Mouse (Mus musculus) lung, postnatal 4 days (tissue): ENCODE measurements around the gene Camta2.

Source experiments
- DNase-seq, 2 experiments: peaks; one replicate each; pipeline ENCODE4 v3.0.0; 2021

Camta2 gene

DNA sequence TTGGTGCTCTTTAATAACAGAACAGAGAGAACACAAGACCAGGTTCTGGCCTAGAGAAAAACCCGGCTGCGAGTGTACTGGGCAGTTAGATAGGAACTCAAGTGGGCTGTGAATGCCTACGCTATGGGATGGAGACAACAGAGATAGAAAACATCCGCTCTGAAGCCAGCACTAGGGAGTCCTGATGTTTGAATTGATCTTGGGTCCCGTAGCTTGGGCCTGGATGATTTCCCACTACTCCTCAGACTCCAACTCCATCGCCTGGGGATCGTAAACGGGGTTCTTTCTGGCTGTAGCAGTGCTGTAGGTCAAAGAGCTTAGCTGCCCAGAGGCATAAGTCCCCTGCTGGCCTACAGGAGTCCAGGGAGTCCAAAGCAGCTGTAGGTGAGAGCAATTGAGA, 467 bp upstream of the Camta2 start:
- no peak for DNase-seq

DNA sequence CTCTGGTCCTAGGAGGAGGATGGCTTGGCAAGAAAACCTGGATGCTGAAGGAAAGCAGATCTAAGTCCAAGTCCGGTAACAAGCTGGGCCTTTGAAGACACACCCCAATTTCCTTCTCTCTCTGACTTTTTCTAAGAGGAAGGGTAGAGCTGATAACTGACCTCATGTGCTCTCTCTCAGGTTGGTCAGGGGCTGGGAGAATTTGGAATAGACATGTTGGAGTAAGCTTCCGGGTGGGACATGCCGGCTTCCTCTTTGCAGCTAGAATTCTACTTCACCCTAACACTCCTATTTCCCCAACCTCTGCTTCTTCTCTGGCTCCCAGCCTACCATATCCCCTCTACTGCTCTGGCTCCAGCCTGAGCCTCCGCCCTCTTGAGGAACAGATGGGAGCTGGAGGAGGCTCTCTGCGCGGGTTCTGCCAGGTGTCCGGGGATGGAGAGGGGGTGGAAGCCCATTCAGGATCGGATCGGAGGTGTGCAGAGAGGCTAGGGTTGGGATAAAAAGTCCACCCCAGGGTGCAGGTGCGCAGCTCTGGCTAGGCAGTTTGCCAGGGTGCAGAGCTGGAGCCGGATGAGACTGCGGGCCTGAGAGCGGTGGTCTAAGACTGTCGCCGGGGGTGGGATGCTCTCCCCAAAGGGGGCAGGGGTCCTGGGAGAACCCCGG, 871 bp downstream of the Camta2 start:
- DNase-seq: peak; percentile 44

DNA sequence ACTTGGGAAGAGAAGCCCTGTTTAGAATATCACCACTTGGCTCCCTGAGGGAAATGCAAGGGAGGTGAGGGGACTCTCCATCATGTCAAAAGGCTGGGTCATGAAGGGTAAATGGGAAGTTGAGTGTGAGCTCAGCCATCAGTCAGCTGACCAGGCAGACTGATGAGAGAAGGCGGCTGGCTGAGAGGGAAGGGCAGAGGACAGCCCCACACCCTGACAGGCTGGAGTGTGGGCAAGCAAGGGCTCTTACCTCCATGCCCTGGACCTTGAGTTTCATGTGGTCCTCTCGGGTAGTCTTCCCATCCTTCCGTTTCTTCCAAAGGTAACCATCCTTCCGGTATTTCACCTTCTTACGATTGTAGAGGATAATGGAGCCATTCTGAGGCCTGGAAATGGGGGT, 4.3 kb downstream of the Camta2 start:
- no peak for DNase-seq

DNA sequence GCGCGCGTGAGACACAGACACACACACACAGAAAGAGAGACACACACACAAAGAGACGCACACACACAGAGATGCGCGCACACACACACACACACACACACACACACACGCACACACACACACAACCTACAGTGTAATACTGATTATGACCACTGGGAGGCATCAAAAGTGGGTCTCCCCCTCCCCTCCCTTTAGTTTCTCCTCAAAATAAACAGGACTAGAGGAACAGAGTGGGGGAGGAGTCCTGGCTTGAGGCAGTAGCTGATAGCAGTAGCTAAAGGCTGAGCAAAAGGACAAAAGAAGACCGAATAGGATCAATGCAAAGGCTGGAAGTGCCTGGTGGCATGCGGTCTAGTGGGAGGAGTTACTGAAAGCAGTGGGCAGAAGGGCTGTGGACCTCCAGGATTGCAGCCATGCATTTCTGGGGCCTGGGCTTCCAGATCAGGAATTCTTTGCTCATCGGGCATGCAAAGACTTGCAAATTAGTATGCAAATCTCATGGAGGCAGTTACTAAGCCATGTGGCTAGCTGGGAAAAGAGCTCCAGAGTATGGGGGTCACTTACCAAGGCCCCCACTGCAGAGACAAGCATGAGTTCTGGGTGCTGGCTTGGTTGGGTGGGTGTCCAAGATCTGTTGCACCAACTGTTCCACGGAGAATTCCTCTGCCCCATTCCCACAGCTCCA, 5.9 kb downstream of the Camta2 start:
- DNase-seq: peak in 1 of 2 experiments; percentile 63

DNA sequence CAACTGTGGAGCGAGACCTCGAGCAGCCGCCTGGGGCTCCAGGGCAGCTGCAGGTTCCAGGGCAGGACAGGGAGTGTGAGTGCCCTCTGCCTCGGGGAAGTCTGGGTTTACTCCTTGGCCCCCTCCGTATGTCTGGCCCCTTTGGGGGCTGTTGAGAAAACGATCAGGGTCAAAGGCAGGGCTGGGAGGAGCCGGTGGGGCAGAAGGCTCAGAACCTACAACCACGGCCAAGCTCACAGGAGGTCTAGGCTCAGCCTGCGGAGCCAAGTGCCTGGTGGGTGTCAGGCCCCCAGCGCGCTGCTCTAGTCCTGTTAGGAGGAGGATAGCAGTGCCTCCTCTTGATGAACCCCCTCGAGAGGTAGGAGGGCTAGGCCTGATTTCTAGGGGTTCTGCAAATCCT, 6.7 kb downstream of the Camta2 start:
- DNase-seq: no peak

DNA sequence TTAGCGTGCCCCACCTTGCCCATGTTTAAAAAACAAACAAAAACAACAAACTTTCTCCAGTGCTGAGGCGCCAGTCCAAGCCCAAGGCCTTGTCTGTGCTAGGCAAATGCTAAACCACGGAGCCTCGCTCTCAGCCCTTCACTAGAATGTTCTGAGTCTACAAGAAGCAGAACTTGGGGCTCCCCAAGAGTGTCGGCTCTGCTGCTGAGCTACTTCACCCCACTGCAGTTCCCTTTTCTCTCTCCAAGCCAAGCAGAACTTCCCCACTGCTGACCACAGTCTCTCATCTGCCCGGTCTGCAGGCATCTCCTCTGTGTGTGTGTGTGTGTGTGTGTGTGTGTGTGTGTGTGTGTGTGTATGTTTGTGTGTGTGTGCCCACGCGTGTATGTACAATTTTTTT, 8.0 kb downstream of the Camta2 start:
- peak; percentile 58 to 62 for DNase-seq

DNA sequence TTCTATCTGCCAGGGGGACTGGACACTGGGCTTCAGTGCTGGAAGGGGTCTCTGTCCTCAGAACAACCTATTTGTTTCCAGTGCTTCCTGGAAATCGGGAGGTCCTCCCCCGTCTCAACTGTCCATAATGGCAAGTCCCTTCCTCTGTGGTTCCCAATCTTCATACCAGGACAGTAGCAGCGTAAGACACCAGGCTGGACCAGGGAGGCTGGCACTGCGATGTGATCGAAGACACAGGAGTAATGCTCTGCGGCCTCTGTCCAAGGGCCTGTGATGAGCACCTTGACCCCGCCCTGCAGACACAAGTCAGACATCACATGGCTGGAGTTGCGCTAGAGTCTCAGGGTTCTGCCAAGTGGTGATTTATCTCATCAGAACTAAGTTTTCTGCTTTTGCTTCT, 8.5 kb downstream of the Camta2 start:
- no peak for DNase-seq

DNA sequence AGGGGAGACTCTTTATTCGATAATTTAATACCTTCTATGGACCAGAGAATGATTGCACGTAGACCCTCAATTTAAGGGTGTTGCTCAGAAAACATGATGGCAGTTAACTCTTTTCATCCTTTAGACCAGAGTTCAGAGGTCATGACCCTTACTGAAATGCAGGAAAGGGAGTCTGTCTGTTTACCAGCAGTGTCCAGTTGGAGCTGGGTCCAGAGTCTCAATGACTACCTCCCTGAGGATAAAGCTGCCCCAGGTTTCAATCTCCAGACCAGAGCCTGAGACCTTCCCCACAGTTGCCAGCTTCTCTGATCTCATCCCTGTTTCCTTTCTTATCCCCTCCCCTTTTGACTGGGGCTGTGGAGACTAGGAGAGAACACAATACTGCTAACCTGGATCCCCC, 9.3 kb downstream of the Camta2 start:
- DNase-seq: no peak

DNA sequence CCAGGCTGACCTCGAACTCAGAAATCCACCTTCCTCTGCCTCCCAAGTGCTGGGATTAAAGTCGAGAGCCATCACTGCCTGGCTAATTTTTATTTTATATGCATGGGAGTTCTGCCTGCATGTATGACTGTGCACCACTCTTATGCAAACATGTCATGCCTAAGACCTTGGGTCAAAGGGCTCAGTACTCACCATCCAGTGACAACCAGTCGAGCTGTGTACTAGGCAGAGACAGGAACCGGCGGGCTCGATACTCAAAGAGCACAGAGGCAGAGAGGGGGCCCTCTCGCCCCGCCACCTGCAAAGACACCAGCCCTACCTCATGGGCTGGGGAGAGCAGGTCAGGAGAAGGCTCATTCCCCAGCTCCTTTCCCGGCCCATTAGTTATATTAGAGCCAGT, 9.8 kb downstream of the Camta2 start:
- DNase-seq: no peak

DNA sequence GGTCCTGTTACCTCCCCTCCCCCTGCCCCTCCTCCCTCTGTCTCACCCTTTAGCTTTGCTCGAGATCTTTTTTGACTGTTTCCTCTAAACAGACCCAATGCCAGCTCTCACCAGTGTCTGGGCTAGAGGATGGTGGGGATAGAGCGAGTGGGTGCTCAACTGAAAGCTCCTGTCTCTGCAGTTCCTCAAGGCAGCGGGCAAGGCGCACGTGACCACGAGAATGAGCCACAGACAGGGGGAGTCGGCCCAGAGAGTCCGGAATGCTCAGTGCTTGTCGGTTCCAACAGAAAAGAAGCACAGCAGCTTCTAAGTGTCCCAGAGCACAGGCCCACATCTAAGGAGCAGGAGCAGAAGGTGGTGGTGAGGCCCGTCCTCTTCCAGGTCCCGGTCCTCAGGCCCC, 13.4 kb downstream of the Camta2 start:
- DNase-seq: no peak

DNA sequence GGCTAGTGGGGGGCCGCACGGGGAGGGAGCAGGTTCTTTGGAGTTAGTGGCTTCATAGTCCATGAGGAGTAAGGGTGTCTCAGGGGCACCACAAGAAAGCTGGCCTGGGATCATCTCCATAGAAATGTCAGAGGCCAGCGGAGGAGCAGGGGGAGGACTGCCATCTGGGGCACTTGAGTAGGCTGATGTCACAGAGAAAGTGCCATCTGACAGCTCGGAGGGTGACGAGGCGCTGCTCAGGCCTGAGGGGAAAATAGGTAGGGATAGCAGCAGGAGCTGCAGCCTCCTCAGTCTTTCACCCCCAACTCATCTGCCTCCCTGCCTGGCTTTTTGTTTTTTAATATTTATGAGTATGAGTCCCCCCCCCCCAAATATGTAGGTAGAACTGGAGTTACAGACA, 13.9 kb downstream of the Camta2 start:
- no peak for DNase-seq

DNA sequence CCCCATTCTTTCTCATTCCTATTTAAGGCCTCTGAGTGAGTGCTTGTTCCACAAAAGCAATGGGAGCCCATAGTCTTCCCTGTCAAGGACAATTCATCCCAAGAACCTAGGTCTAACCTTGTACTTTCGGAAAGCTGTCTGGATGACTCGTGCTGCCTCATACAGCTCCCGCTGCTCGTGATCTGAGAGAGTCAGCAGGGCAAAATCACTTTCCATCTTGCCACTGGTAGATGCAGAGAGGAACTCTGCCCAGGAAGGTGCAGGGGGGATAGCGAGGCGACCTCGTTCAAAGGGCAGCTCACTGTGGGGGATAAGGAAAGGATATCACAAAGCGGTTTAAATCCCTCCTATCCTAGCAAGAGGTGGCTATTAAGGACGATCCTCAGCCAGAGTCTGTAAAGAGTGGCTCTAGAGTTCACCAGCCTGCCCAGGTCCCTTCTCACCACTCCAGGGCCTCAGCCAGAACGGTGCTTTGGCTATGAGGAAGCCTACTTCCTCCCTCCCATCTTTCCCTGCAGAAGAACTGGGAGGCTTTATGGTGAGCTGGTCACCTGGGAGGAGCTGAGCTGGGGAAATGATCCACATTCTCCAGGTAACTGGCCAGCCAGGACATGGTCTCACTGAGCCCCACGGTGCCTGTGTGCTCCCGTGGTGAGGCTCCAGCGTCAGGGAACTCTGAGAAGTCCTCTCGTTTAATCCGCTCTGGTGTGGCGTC, 16.4 kb downstream of the Camta2 start:
- no peak for DNase-seq

DNA sequence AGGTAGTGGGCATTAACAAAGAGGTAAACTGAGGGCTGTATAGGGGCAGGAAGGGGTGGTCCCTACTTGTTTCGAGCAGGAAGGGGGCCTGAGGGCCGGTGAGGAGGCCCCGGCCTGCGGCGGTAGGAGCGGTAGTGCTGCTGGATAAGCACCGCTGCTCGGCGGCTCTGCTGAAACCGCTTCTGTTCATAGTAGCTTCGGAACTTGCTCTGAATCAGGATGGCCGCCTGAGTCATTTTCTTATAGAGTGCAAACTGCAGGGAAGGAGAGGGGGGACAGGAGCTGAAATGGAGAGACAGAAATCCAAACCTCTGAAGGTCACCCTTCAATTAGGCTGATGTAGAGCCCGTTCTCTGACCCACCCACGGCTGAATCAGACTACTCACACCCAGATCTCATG, 17.4 kb downstream of the Camta2 start:
- peak in 1 of 2 experiments; percentile 27 for DNase-seq

DNA sequence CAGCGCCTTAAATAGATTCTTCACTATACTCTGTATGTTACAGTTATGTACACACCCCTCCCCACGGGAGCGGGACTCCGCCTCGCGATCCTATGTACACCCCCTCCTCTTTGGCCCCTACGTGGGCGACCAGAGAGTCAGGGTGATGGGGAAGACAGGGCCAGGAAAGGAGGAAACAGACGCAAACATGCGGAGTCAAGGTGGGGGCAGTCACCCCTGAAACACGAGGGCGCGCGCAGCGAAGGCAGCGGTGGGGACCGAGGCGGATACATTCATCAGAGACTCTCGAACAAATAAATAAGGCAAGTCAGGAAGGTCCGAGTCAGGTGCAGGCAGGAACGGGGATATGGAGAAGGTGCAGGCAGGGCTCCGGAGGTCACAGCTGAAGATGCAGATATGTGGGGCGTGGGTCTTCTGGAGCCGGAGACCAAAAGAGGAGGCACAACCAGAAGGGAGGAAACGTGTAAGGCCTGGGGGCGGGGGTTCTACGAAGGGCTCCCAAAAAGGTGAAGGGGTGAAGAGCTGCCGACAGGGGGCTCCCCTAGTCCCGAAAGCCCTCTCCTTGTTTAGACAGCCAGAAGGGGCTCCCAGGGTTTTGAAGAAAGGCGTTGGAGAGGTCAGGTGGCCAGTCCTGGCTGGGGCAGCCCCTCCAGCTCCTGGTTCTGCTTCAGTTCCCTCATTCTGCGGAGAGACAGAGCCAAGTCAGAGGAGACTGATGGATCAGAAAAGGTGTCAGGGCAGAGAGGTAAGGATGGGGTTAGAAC, 18.1 kb downstream of the Camta2 start:
- DNase-seq: peak; percentile 85 to 87

DNA sequence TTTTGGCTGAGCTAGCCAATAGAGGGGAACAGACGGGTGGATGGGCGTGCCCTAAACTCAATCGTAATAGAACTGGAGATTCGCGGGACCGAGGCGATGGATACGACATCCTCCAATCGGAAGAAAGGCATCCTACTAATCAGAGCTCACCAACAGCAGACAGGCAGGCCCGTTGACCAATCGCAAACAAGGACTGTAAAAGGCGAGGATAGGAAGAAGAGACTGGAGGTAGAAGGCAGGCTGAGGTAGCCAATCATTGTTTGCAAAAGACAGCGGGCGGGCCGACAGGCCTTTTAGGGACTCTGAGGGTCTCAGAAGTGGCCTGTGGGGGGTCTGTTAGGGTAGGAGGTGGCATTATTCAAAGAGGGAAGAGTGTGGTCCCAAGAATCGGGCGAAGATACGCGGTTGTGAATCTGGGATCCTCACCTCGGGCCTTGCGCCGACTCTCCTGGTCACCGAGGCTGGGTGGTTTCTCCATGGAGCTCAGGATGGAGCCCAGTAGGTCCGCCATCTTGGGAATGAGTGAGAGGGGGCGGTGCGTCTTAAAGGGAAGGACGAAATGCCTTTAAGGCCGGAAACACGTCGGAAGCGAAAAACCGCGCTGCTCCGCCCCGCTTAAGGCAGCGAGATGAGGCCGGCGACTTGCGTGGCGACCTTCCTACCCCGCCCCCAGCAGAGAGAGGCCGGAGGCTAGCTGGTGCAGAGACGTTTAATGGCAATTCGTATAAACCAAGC, 19.0 kb downstream of the Camta2 start, which contains the start of gene Spag7:
Spag7 (minus strand) TSS at position 646 of the 735 bp plus-strand sequence.
- peak; percentile 96 to 99 for DNase-seq

DNA sequence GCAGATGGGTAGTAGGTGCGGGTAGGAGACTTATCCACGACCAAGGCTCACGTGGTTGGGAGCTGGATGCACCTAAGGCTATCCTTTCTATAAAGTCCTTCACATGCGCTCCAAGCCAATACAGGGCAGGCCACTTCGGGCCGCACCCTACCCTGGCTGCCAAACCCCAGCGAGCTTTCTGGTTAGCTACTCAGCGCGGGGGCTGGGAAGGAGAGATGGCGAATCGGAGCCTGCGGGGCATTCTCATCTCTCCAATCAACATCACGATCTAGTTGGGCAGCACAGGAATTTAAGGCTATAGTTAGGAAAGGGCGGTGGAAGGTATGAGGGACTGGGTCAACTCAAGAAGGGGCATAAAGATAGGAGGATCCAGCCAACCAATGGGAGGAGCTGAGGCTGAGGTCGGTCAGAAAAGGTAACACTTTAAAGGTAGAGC, 19.6 kb downstream of the Camta2 start:
- DNase-seq: peak in 1 of 2 experiments; percentile 89

DNA sequence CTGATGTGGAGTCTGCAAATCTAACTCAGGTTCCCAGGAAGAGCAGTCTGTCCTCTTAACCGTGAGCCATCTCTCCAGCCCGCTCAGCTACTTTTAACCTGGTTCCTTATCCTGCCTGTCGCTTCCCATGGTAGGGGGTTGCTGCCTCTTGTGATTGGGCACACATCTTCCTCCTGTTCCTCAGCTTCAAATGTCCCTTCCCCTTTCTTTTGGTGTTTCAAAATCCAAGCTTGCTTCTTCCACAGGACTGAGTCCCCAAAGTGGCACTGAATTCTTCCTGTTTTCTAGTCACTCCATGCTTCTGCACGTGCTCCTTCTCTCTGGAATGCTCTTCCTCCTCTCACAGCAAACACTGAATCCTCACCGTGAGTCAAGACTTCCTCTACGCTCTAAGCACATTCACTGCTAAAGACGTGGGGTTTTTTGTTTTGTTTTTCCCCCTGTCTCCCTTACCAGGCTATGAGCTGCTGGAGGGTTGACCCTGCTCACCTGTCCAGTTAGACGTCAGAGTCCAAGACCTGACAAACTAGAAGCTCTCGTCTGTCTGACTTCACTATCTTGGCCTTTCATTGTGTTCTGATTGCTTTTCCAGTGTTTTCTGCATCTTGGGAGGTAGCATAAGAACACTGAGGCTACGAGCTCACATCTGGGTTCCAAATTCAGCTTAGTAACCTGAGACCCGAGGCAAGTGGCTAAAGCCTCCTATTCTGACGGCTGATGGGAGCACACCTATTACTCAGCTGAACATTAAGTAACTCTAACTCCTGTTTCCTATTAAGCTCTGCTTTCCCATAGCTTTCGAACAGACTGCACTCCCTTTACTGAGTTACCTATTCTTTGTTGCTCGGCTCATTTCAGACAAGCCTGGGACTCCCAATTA, 20.4 kb downstream of the Camta2 start:
- DNase-seq: peak in 1 of 2 experiments; percentile 31

DNA sequence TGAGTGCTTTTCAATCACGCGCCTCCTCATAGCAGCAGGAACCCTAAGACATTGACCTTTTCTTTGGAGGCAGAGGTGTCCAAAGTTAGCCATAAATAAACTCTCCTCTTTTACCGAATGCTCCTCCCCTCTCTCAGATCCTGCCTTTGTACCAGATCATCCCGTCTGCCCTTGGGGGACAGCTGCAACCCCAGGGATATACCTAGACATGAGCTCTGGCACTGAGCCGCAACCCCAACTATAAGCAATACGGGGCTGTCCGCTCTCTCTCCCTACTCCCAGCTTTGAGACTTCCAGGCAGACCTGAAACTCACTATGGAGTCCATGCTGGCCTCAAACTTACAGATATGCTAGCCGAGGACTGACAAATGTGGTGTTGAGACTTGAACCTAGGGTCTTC, 21.2 kb downstream of the Camta2 start:
- DNase-seq: no peak

DNA sequence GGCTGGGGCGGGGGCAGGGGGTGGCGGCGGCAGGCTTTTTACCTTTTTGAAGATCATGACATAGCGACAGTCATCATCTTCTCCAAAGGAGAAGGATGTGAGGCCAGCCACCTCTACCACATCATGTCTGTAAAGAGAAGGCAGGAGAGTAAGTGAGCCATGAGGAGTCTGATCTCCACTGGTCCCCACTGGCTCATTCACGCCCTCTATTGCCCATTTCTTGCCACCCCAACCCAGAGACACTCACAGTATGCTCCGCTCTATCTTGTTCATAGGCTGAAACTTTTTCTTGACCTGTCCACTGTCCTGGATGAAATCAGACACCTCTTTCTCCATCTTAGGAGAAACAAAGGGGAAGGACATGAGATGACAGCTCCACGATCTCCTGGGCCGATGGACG, 23.2 kb downstream of the Camta2 start:
- DNase-seq: no peak

DNA sequence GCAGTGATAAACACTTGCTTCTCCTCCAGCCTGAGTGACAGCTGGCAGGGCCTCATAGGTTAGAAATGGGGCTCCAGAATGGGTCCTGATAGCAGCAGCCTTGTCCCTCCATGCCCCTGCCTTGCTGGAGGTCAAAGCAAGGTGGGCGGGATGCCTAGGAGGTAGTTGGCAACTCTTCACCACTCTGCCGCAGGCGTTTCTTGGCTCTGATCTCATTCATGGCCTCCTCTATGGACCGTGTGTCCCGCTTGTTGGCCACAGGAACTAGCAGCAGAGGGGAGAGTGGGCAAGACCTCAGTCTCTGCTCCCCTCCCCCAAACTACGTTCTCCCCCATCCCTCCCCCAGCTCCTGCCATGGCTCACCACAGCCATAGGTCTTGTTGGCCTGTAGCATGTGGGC, 23.9 kb downstream of the Camta2 start:
- no peak for DNase-seq

DNA sequence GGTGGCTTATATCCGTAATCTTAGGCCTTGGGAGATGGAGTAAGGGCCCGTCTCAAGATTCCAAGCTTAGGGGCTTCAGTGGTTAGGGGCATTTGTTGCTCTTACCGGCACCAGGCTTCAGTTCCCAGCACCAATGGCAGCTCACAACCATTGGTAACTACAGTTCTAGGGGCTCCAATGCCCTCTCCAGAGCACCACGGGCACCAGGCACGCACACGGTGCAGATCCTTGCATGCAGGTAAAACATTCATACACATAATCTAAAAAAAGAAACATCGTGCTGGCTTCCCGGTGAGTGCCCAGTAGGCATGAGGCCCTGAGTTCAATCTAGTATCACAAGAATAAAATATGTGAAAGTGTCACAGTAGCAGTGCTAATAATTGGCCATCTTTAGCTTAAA, 24.8 kb downstream of the Camta2 start:
- DNase-seq: no peak
